Mouse (Mus musculus) midbrain, embryonic 11.5 days (tissue): ENCODE measurements around the gene Olfr995. TPM values are rescaled to one million over a fixed set of nuclear protein-coding genes. Genes with fewer than 3 reads are reported as not detected.

ENCODE experiments used
- ATAC-seq: fragments of 200-750 bp; cut with Nextera tagmentation; 2 replicates; pipeline ENCODE4 v1.8.0; 2017; ENCODE audit warnings: moderate TSS enrichment, moderate library complexity; ENCODE audit not compliant: low FRiP score
- DNase-seq: peaks from one replicate; pipeline ENCODE4 v3.0.0; 2015; ENCODE audit warnings: low spot score; ENCODE audit errors: missing footprints
- H3K27ac ChIP-seq: fragments of 300-500 bp; sonication (generic); 2 replicates; pipeline ENCODE4 v1.5.1; 2014; ENCODE audit warnings: low read depth, low read length
- H3K27me3 ChIP-seq: fragments of 300-500 bp; sonication (generic); 2 replicates; pipeline ENCODE4 v1.6.1; 2014; ENCODE audit warnings: mild to moderate bottlenecking, low read length, moderate library complexity, mixed read lengths; ENCODE audit not compliant: control insufficient read depth, insufficient read depth
- H3K36me3 ChIP-seq: fragments of 300-500 bp; sonication (generic); 2 replicates; pipeline ENCODE4 v1.6.1; 2014; ENCODE audit warnings: mild to moderate bottlenecking, low read length, moderate library complexity, mixed read lengths; ENCODE audit not compliant: control insufficient read depth, insufficient read depth
- H3K4me1 ChIP-seq: fragments of 300-500 bp; sonication (generic); 2 replicates; pipeline ENCODE4 v1.6.1; 2014; ENCODE audit warnings: low read length; ENCODE audit not compliant: control insufficient read depth, insufficient read depth
- H3K4me2 ChIP-seq: fragments of 300-500 bp; sonication (generic); 2 replicates; pipeline ENCODE4 v1.6.1; 2014; ENCODE audit warnings: mild to moderate bottlenecking, moderate library complexity
- H3K4me3 ChIP-seq: fragments of 300-500 bp; sonication (generic); 2 replicates; pipeline ENCODE4 v1.5.1; 2014; ENCODE audit warnings: low read depth, low read length
- H3K9ac ChIP-seq: fragments of 300-500 bp; sonication (generic); 2 replicates; pipeline ENCODE4 v1.6.1; 2014; ENCODE audit warnings: low read length
- H3K9me3 ChIP-seq: fragments of 300-500 bp; sonication (generic); 2 replicates; pipeline ENCODE4 v1.6.1; 2016; ENCODE audit warnings: low read length; ENCODE audit not compliant: control insufficient read depth
- WGBS: fragments of 180-500 bp; shearing (Covaris S2); extraction: QIAGEN DNeasy Blood & Tissue Kit; methylation state at CpG from one replicate; pipeline ENCODE4 v1.1.7; 2014; 5-methylcytosine and 5-hydroxymethylcytosine counted together
- polyA plus RNA-seq: library from polyadenylated mRNA; unstranded; fragments of >200 nt; fragmentation: Nextera tagmentation; extraction: Ambion mirVana; gene quantifications from 2 replicates; pipeline ENCODE4 v1.2.1, GENCODE M21; 2014

Gene Olfr995
- polyA plus RNA-seq = not detected in 2 replicates

DNA sequence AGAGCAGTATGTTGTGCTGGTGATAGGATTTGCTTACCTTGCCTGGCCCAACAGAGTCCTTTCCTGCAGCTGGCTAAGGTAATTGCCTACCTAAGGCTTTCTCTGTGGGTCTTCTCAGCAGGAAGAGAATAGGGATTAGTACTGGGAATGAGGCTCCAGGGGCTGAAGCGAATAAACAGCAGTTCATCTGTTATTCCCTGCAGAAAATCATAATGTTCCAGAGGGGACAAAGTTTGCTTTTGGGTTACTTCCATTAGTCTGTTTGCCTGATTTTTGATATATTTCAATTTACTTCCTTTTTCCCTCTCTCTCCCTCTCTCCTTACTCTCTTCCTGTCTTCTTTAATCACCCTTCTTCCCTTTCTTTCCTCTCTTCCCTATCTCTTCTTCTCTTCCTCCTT, at the start of gene Olfr995:
Gene Olfr995, minus strand, starts transcription at position 101 of the 400 bp plus-strand sequence.
- Histone ChIP-seq H3K4me1 (no peaks in the 10 kb centered on the region), H3K4me3 (no peak within 1 kb of the TSS), H3K9me3 (no peaks in the 10 kb centered on the region), H3K36me3 (no peaks in the 10 kb centered on the region), H3K27ac (no peak within 1 kb of the TSS), H3K4me2 (no peak within 1 kb of the TSS), H3K27me3 (no peaks in the 10 kb centered on the region), H3K9ac (no peak within 1 kb of the TSS)
- DNase-seq (no peak), ATAC-seq (no peak)
- whole genome bisulfite sequencing = 4% methylated on average over 1 of the region's 1 CpGs

DNA sequence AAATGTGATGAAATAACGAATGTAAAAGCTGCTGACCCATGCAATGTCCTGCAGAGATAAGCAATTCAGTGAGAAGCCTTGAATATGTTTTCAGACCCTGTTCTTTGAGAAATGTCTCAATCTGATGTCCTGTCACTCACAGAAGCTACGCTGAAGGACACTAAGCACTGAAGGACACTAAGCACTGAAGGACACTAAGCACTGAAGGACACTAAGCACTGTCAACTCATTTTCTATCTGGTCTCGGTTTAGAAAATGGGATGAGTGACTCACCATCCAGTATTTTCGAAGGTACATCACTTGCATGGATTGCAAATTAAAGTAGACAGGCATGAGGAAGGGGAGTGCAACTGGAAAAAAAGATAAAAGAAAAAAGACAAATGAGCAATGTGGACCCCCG, 47.0 kb upstream of the Olfr995 start:
- H3K4me3 ChIP-seq = no peak overlapping the region
- DNase-seq (no peak), ATAC-seq (no peak)
- H3K4me2 ChIP-seq = no peak overlapping the region
- H3K9ac ChIP-seq = no peak overlapping the region
- H3K36me3 ChIP-seq = no peaks in the 10 kb centered on the region
- H3K4me1 ChIP-seq = no peaks in the 10 kb centered on the region
- 63% methylated on average over 5 of the region's 5 CpGs for WGBS
- no peak overlapping the region for H3K27ac ChIP-seq
- no peaks in the 10 kb centered on the region for H3K27me3 ChIP-seq
- H3K9me3 ChIP-seq = no peaks in the 10 kb centered on the region

DNA sequence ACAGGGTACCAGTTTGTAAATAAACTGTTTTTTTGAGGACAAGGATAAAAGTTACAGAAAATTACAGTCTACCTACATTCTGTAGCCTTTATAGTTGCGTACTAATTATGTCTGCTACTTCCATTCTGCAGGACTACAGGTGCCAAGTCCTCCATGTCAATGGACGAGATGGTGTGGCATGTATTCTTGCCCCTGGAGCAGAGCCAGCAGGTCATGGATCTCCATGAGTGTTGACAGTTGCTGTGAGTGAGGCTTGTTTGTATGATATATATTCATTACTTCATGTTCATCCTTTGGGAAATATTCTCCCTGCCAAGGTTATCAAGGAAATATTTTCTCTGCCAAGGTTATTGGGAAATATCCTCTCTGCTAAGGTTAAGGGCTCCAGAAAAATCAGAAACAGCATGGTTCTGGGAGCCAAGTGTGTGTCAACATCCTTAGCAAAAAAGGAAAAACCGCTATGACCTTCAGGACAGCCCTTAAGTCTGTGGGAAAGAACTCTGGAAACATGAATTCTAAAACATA, 23.4 kb upstream of the Olfr995 start:
- Histone ChIP-seq H3K9ac (no peak overlapping the region), H3K36me3 (no peaks in the 10 kb centered on the region), H3K4me2 (no peak overlapping the region), H3K9me3 (no peaks in the 10 kb centered on the region; the same call in 1 of the 2 replicates), H3K27me3 (no peaks in the 10 kb centered on the region), H3K4me1 (no peaks in the 10 kb centered on the region), H3K4me3 (no peak overlapping the region), H3K27ac (no peak overlapping the region)
- 89% methylated on average over 3 of the region's 3 CpGs for WGBS
- ATAC-seq (no peak), DNase-seq (no peak)

DNA sequence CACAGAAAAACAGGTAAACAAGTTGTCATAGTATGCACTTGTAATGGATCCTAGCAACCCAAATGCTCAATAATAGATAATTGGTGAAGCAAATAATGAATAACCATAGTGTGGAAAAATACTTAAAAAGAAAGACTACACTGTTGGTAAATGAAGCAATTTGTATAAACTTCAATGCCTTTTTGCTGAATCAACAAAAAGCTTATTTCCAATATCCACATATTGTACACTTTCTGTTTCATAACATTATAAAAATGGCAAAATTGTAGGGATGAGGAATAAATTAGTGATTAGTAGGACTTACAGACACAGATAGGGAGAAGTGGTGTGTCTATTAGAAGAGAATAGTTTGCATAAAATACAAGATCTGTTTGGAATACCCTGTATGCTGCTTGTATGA, 893 bp downstream of the Olfr995 start:
- DNase-seq (no peak), ATAC-seq (no peak)
- Histone ChIP-seq H3K4me2 (no peak overlapping the region), H3K27me3 (no peaks in the 10 kb centered on the region), H3K36me3 (no peaks in the 10 kb centered on the region), H3K4me1 (no peaks in the 10 kb centered on the region), H3K27ac (no peak overlapping the region), H3K9me3 (no peaks in the 10 kb centered on the region), H3K9ac (no peak overlapping the region), H3K4me3 (no peak overlapping the region)

DNA sequence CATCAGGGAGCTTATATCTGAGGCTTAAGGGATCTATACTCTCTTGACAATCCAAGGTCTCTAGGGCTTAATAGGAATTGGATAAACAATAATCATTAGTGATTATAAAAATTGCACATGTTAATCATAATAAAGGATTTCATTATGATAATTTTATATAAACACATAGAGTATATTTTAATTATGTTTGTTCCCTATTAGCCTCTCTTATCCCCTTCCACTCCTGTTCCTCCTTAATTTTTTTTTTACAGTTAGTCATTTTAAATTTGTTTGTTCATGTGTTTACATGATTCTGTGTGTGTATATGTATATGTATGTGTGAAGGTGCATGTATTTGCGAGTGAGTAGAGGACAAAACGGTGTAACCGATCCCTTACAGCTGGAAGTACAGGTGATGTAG, 7.1 kb downstream of the Olfr995 start, which contains the start of gene Olfr994:
Gene Olfr994, minus strand, starts transcription at position 101 of the 400 bp plus-strand sequence.
- ATAC-seq (no peak), DNase-seq (no peak)
- no peaks in the 10 kb centered on the region for H3K4me1 ChIP-seq
- H3K9ac ChIP-seq = no peak within 1 kb of the TSS
- no peaks in the 10 kb centered on the region for H3K36me3 ChIP-seq
- no peak within 1 kb of the TSS for H3K4me3 ChIP-seq
- no peak within 1 kb of the TSS for H3K27ac ChIP-seq
- no peaks in the 10 kb centered on the region for H3K9me3 ChIP-seq
- no peaks in the 10 kb centered on the region for H3K27me3 ChIP-seq
- no peak within 1 kb of the TSS for H3K4me2 ChIP-seq
- 82% methylated on average over 3 of the region's 3 CpGs for WGBS

DNA sequence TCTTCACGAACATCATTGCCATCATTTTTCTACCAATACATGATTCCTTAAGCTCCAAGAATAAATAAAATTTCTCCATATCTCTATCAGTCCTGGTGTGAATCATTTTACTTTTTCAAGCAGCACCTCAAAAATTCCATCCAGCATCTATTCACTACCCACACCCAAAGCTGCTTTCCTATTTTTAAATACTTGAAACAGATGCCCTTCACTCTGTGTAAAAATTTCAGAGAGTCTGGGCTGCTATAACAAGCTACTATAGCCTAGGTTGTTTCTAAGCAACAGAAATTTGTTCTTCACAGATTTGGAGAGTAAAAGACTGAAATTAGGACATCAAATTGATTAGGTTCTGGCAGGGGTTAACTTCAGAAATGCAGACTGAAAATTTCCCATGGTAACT, 17.5 kb downstream of the Olfr995 start:
- ATAC-seq = no peak
- Histone ChIP-seq H3K36me3 (no peaks in the 10 kb centered on the region), H3K4me3 (no peak overlapping the region), H3K9ac (no peak overlapping the region), H3K9me3 (no peaks in the 10 kb centered on the region), H3K4me2 (no peak overlapping the region), H3K27me3 (no peaks in the 10 kb centered on the region), H3K4me1 (no peaks in the 10 kb centered on the region), H3K27ac (no peak overlapping the region)
- no peak for DNase-seq
- WGBS = 82% methylated on average over 1 of the region's 1 CpGs

DNA sequence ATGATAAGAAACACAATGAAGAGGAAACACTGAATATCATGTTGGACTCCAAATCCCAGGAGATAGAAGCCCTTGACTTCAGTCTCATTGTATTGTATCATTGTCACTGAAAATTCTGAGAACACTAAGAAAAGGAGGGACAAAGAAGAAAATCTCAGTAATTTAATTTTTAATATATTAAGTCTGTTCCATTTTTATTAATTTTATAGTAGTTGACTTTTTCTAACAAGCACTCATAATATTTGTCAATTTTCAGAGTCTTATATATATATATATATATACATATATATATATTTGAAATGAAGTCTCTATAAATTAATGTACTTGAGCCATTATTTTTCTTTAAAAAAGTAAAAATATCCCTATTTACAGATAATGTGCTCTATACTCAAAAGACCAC, 28.7 kb downstream of the Olfr995 start, which contains the start of gene Olfr993:
Gene Olfr993, minus strand, starts transcription at position 101 of the 400 bp plus-strand sequence.
- ATAC-seq (no peak), DNase-seq (no peak)
- H3K4me2 ChIP-seq = no peak within 1 kb of the TSS
- H3K36me3 ChIP-seq = no peaks in the 10 kb centered on the region
- H3K9me3 ChIP-seq = no peaks in the 10 kb centered on the region
- H3K27ac ChIP-seq = no peak within 1 kb of the TSS
- H3K4me1 ChIP-seq = no peaks in the 10 kb centered on the region
- no peak within 1 kb of the TSS for H3K4me3 ChIP-seq
- no peaks in the 10 kb centered on the region for H3K27me3 ChIP-seq
- H3K9ac ChIP-seq = no peak within 1 kb of the TSS

DNA sequence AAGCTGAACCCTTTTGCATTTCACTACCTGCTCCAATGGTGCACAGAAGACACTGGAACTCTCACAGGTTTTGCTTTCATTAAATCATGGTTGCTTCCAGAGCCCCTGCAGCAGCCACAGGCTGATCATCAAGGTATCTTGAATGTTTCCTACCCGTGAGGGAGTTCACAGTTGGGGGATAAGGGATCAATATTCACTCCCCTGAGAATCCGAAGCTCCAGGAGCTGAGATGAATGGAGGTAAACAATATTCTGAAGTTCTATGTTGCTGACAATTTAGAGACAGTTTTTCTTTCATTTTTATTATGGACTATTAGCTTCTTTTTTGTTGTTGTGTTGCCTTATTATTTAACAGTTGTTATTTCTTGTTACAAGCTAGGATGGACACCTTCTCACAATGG, 34.1 kb downstream of the Olfr995 start, which contains the start of gene Olfr992:
Gene Olfr992, minus strand, starts transcription at position 101 of the 400 bp plus-strand sequence.
- H3K4me1 ChIP-seq = no peaks in the 10 kb centered on the region
- no peaks in the 10 kb centered on the region for H3K9me3 ChIP-seq
- H3K9ac ChIP-seq = no peak within 1 kb of the TSS
- H3K27ac ChIP-seq = no peak within 1 kb of the TSS
- no peak within 1 kb of the TSS for H3K4me2 ChIP-seq
- H3K4me3 ChIP-seq = no peak within 1 kb of the TSS
- H3K36me3 ChIP-seq = no peaks in the 10 kb centered on the region
- ATAC-seq = no peak
- H3K27me3 ChIP-seq = no peaks in the 10 kb centered on the region
- WGBS = 59% methylated on average over 2 of the region's 2 CpGs
- DNase-seq = no peak
